Mouse (Mus musculus): ENCODE results near the gene Gm17349. TPM values are rescaled to one million over a fixed set of nuclear protein-coding genes. Genes with fewer than 3 reads are reported as not detected.
A peak's percentile ranks its signal among the peaks of the same experiment; 100 is the strongest.

Gm17349 gene
- polyA plus RNA-seq, 1 experiment from 2014 or later, result not detected

- 64% methylated on average over 9 of the region's 9 CpGs for WGBS
- H3K27ac ChIP-seq, result no peak overlapping the region
- no peak for ATAC-seq (ENCODE audit: insufficient number of reproducible peaks, insufficient read depth, low FRiP score, low TSS enrichment, low read depth)
- no peak overlapping the region for H3K4me2 ChIP-seq
- no peak overlapping the region for H3K9ac ChIP-seq
- peaks cover 2% of the 10 kb centered on the region; the same call in 1 of the 2 replicates for H3K4me1 ChIP-seq
- peaks cover 20% of the 10 kb centered on the region for H3K27me3 ChIP-seq
- no peaks in the 10 kb centered on the region for H3K36me3 ChIP-seq
- no peak overlapping the region for H3K4me3 ChIP-seq
- H3K9me3 ChIP-seq, result no peaks in the 10 kb centered on the region
These were observed 13.3 kb downstream of the Gm17349 start for GRCm38 (mm10) chr15:99691976-99692375.

GRCm38 (mm10) chr15:99690924-99691323 is 14.4 kb downstream of the Gm17349 start:
- Histone ChIP-seq H3K27me3 (peaks cover 13% of the 10 kb centered on the region), H3K4me2 (no peak overlapping the region), H3K36me3 (no peaks in the 10 kb centered on the region), H3K9ac (0 out of 2 replicates have a peak overlapping the region, but pooled peaks have one; percentile 32), H3K4me1 (peaks cover 2% of the 10 kb centered on the region; the same call in 1 of the 2 replicates), H3K27ac (no peak overlapping the region), H3K4me3 (no peak overlapping the region), H3K9me3 (no peaks in the 10 kb centered on the region)
- 12% methylated on average over 4 of the region's 4 CpGs for WGBS
- ATAC-seq (ENCODE audit: insufficient number of reproducible peaks, insufficient read depth, low FRiP score, low TSS enrichment, low read depth), result no peak

GRCm38 (mm10) chr15:99688712-99689111 is 16.6 kb downstream of the Gm17349 start:
- no peak overlapping the region for H3K9ac ChIP-seq
- no peak overlapping the region for H3K27ac ChIP-seq
- 7% methylated on average over 4 of the region's 4 CpGs for WGBS
- no peaks in the 10 kb centered on the region for H3K9me3 ChIP-seq
- H3K4me1 ChIP-seq, result peaks cover 2% of the 10 kb centered on the region; the same call in 1 of the 2 replicates
- ATAC-seq (ENCODE audit: insufficient number of reproducible peaks, insufficient read depth, low FRiP score, low TSS enrichment, low read depth), result no peak
- no peak overlapping the region for H3K4me2 ChIP-seq
- no peak overlapping the region for H3K4me3 ChIP-seq
- peaks cover 11% of the 10 kb centered on the region for H3K27me3 ChIP-seq
- no peaks in the 10 kb centered on the region for H3K36me3 ChIP-seq

GRCm38 (mm10) chr15:99684156-99684555 is 21.1 kb downstream of the Gm17349 start:
- H3K4me3 ChIP-seq, result no peak overlapping the region
- H3K9me3 ChIP-seq, result no peaks in the 10 kb centered on the region
- no peak for ATAC-seq (ENCODE audit: insufficient number of reproducible peaks, insufficient read depth, low FRiP score, low TSS enrichment, low read depth)
- no peak overlapping the region for H3K9ac ChIP-seq
- no peak overlapping the region for H3K4me2 ChIP-seq
- no peaks in the 10 kb centered on the region for H3K4me1 ChIP-seq
- no peak overlapping the region for H3K27ac ChIP-seq
- WGBS, result 89% methylated on average over 5 of the region's 5 CpGs
- no peaks in the 10 kb centered on the region for H3K36me3 ChIP-seq
- no peaks in the 10 kb centered on the region for H3K27me3 ChIP-seq

GRCm38 (mm10) chr15:99682880-99683279 is 22.4 kb downstream of the Gm17349 start:
- 88% methylated on average over 7 of the region's 7 CpGs for WGBS
- Histone ChIP-seq H3K4me2 (no peak overlapping the region), H3K36me3 (no peaks in the 10 kb centered on the region), H3K4me3 (no peak overlapping the region), H3K4me1 (peaks cover 8% of the 10 kb centered on the region), H3K9me3 (no peaks in the 10 kb centered on the region), H3K9ac (no peak overlapping the region), H3K27ac (no peak overlapping the region), H3K27me3 (no peaks in the 10 kb centered on the region)
- no peak for ATAC-seq (ENCODE audit: insufficient number of reproducible peaks, insufficient read depth, low FRiP score, low TSS enrichment, low read depth)

GRCm38 (mm10) chr15:99679008-99679407 is 26.3 kb downstream of the Gm17349 start:
- Histone ChIP-seq H3K9ac (no peak overlapping the region), H3K27me3 (peaks cover 9% of the 10 kb centered on the region), H3K4me1 (peaks cover 16% of the 10 kb centered on the region), H3K9me3 (no peaks in the 10 kb centered on the region), H3K4me3 (no peak overlapping the region), H3K36me3 (no peaks in the 10 kb centered on the region), H3K4me2 (no peak overlapping the region), H3K27ac (no peak overlapping the region)
- WGBS, result 63% methylated on average over 7 of the region's 7 CpGs
- ATAC-seq (ENCODE audit: insufficient number of reproducible peaks, insufficient read depth, low FRiP score, low TSS enrichment, low read depth), result no peak

GRCm38 (mm10) chr15:99678063-99678800 is 27.1 kb downstream of the Gm17349 start:
- 0 out of 2 replicates have a peak overlapping the region, but pooled peaks have one; percentile 9 for H3K4me2 ChIP-seq
- H3K9ac ChIP-seq, result no peak overlapping the region
- no peaks in the 10 kb centered on the region for H3K36me3 ChIP-seq
- H3K9me3 ChIP-seq, result no peaks in the 10 kb centered on the region
- no peak overlapping the region for H3K4me3 ChIP-seq
- WGBS, result 10% methylated on average over 13 of the region's 13 CpGs
- H3K27me3 ChIP-seq, result peaks cover 16% of the 10 kb centered on the region
- ATAC-seq (ENCODE audit: insufficient number of reproducible peaks, insufficient read depth, low FRiP score, low TSS enrichment, low read depth), result no peak
- no peak overlapping the region for H3K27ac ChIP-seq
- peaks cover 16% of the 10 kb centered on the region for H3K4me1 ChIP-seq

GRCm38 (mm10) chr15:99677089-99677488 is 28.2 kb downstream of the Gm17349 start:
- ATAC-seq (ENCODE audit: insufficient number of reproducible peaks, insufficient read depth, low FRiP score, low TSS enrichment, low read depth), result no peak
- WGBS, result 31% methylated on average over 8 of the region's 8 CpGs
- H3K4me2 ChIP-seq, result no peak overlapping the region
- no peak overlapping the region for H3K4me3 ChIP-seq
- peaks cover 27% of the 10 kb centered on the region for H3K27me3 ChIP-seq
- peaks cover 16% of the 10 kb centered on the region for H3K4me1 ChIP-seq
- 0 out of 2 replicates have a peak overlapping the region, but pooled peaks have one; percentile 27 for H3K9ac ChIP-seq
- H3K36me3 ChIP-seq, result no peaks in the 10 kb centered on the region
- no peak overlapping the region for H3K27ac ChIP-seq
- no peaks in the 10 kb centered on the region for H3K9me3 ChIP-seq

- Histone ChIP-seq H3K4me3 (no peak overlapping the region), H3K36me3 (no peaks in the 10 kb centered on the region), H3K4me1 (peaks cover 27% of the 10 kb centered on the region), H3K9me3 (no peaks in the 10 kb centered on the region), H3K9ac (no peak overlapping the region), H3K27me3 (peaks cover 49% of the 10 kb centered on the region), H3K27ac (no peak overlapping the region), H3K4me2 (no peak overlapping the region)
- WGBS, result 72% methylated on average over 3 of the region's 3 CpGs
- ATAC-seq (ENCODE audit: insufficient number of reproducible peaks, insufficient read depth, low FRiP score, low TSS enrichment, low read depth), result no peak
These were observed 30.4 kb downstream of the Gm17349 start for GRCm38 (mm10) chr15:99674866-99675265.

- Histone ChIP-seq H3K4me1 (peaks cover 20% of the 10 kb centered on the region), H3K4me2 (no peak overlapping the region), H3K9ac (0 out of 2 replicates have a peak overlapping the region, but pooled peaks have one; percentile 32), H3K9me3 (no peaks in the 10 kb centered on the region), H3K36me3 (no peaks in the 10 kb centered on the region), H3K27ac (no peak overlapping the region), H3K27me3 (peaks cover 70% of the 10 kb centered on the region), H3K4me3 (no peak overlapping the region)
- WGBS, result 73% methylated on average over 14 of the region's 14 CpGs
- ATAC-seq (ENCODE audit: insufficient number of reproducible peaks, insufficient read depth, low FRiP score, low TSS enrichment, low read depth), result no peak
These were observed 33.5 kb downstream of the Gm17349 start for GRCm38 (mm10) chr15:99671783-99672182.

- ATAC-seq (ENCODE audit: insufficient number of reproducible peaks, insufficient read depth, low FRiP score, low TSS enrichment, low read depth), result no peak
These were observed 34.2 kb downstream of the Gm17349 start for GRCm38 (mm10) chr15:99670964-99671670.

More at GRCm38 (mm10) chr15:99670964-99671670, 34.2 kb downstream of the Gm17349 start:
- Histone ChIP-seq H3K9ac (peak overlapping the region; percentile 76), H3K27me3 (peaks cover 77% of the 10 kb centered on the region), H3K27ac (no peak overlapping the region), H3K4me1 (peaks cover 19% of the 10 kb centered on the region), H3K4me2 (peak overlapping the region; percentile 96), H3K9me3 (no peaks in the 10 kb centered on the region), H3K4me3 (peak overlapping the region; percentile 60), H3K36me3 (no peaks in the 10 kb centered on the region)
- 12% methylated on average over 12 of the region's 17 CpGs for WGBS
